Mouse (Mus musculus) megakaryocyte progenitor cell, adult 5-6 weeks (primary cell): Measurements from ENCODE around the gene Gm20854. TPM values are rescaled to one million over a fixed set of nuclear protein-coding genes. Genes with fewer than 3 reads are reported as not detected.
"Not testable (repeated sequence)": the region's sequence is repeated elsewhere in the genome, so short reads cannot be mapped to it uniquely, and the experiment has no call there.

ENCODE experiments used
- ATAC-seq: replicated peaks from 2 replicates; pipeline ENCODE4 v1.8.0; 2016; ENCODE audit warnings: mild to moderate bottlenecking, moderate TSS enrichment, inconsistent platforms; ENCODE audit not compliant: poor library complexity
- total RNA-seq, 2 experiments: library from RNA; stranded (forward) in 1 of 2; stranded (reverse) in 1 of 2; fragments of 157-497, 149-512 nt in 1 of 2; fragments of 200-1000 nt in 1 of 2; gene quantifications; 2 replicates each; pipeline versions ENCODE4 v1.2.3 to v1.2.4; 2015 to 2017

The Gm20854 gene
- total RNA-seq (2015) = not detected in 2 replicates
- total RNA-seq (2017) = not detected in 2 replicates

GRCm38 (mm10) chrY:85530808-85531207 lies at the start of gene Gm20854:
Gene Gm20854, minus strand, starts transcription at chrY:85530908.
- ATAC-seq = not testable (repeated sequence)
